Mouse (Mus musculus) urinary bladder, adult 18-20 months (tissue): ENCODE results near the gene Ifi27l2b.

Experiments
- DNase-seq, 2 experiments: peaks; one replicate each; pipeline ENCODE4 v3.0.0; 2022; ENCODE audit warnings: low spot score in 2 of 2, mixed read lengths in 2 of 2

The Ifi27l2b gene

DNA sequence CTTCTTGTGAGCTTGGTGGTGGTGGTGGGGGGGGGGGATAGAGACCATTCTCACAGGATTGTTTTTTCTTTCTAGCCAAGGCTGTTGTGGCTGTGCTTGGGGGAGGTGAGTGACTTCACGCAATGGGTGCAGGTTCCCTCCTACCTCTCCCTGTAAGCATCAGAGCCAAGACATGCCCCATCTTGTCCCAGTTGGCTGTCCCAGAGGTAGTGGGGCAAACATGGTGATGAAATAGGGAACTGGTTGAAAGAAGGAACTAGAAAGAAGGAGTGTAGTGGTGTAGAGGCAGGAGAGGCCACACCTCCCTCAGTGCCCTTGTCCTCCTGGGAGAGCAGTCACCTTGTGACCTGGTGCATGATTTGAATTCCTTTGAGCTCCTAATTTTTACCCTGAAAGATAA is 19.4 kb downstream of the Ifi27l2b start:
- no peak for DNase-seq

DNA sequence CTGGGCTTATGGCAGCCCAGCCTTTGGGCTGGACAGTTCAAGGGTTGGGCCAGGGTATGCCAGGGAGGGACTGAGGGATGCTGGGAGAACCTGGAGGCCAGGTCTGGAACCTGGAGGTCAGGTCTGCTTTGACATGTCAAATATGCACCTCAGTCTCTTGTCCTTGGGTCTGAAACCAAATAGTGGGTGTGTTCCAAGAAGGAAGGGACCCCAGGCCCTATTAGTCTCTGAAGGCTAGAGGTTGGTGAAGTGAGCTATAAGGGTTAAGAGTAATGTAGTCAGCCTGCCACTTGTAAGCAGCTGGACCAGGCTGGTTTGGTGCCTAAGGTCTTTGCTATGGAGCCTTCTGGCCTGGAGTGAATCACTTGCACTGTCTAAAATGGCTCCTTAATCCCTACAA is 22.2 kb downstream of the Ifi27l2b start:
- DNase-seq, result no peak

DNA sequence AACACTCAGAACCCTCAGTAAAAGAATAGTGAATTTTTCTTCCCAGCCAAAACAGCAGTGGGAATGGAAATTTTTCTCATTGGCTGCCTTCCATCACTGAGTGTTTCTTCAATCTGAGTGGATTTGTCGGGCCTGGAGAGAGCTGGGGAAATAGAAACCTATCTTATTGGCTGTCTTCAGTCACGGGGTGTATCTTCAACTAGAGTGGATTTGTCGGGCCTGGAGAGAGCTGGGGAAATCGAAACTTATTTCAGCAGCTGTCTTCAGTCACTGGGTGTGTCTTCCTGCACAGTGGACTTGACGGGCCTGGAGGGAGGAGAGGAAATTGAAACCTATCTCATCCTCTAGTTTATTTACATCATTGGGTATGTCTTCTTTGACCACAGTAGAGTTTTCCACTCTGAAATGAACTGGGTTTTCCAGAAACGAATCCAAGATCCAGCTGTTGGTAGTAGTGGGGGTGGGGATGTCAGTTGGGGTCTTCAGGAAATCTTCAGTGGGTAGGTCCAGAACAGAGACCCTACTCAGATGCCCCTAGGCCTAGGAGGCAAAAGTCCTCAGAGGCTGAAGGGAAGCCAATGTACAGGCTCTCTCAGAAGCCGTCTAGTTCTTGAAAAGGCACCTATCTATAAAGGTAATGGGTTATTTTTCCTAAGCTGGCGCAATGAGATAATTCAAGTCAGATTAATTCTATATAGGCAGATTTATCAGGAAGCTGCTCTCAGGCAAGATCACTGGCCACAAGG is 22.9 kb downstream of the Ifi27l2b start, which contains the start of gene Ifi27:
Gene Ifi27 (plus strand): TSS at position 226 of the 746 bp plus-strand sequence.
- peak in 1 of 2 experiments; percentile 77 for DNase-seq

DNA sequence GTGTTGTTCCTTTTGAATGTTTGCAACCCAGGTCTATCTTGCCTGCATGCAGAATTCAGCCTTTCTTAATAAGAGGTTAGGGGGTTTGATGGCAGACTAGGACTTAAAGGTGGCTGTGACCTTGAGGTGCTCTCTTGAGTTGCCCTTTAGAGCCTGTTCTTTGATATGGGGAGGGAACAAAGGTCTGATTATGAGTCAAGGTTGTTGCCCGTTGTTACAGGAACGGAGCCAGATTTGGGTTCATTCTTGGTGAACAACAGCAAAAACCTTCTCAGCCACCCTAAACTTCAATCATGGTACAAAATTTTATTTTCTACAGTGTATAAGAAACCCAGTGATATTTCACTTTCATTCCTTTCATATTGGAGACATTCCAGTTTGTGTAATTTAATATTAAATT is 23.6 kb downstream of the Ifi27l2b start:
- DNase-seq, result no peak

DNA sequence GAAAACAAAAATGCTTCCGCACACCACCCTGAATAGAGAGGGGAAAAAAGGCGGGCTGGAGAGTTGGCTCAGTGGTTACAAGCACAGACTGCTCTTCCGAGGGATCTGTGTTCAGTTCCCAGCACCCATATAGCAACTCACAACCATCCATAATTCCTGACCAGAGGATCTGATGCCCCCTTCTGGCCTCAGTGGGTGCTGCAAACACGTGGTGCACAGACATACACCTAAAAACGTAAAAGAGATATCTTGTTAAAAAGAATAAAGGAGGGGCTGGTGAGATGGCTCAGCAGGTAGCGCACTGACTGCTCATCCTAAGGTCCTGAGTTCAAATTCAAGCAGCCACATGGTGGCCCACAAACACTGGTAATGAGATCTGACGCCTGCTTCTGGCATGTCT is 30.3 kb downstream of the Ifi27l2b start:
- DNase-seq, result no peak

DNA sequence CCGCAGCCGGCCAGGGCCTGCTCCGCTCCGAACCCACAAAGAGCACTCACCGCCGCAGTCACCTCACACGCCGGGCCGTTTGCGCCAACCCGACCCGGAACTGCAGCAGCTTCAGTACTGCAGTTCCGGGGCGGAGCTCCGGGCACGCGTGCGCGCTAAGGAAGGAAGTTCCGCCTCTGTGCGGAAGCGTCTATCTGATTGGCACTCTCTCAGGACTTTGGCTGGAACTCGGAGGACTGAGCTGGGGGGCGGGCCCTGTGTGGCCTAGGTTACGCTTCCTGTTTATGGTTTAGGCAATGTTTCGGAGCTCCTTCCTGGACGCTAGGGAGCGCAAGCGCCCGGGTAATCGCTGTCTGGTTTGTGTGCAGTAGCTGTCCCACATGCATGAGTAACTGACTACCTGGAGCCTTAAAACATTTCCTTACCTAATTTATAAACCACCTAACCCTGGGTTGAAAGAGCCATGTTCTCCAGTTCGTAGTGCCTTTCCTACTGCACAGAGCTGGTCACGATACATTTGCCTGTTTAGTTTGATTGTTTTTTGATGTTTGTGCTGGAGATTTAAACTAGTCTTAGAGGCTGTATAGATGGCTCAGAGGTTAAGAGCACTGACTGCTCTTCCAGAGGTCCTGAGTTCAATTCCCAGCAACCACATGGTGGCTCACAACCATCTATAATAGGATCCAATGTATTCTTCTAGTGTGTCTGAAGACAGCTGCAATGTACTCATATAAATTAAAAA is 31.1 kb downstream of the Ifi27l2b start, which contains the start of gene Ddx24:
Gene Ddx24 (minus strand): TSS at position 102 of the 742 bp plus-strand sequence.
- DNase-seq, result peak; percentile 89 to 97

DNA sequence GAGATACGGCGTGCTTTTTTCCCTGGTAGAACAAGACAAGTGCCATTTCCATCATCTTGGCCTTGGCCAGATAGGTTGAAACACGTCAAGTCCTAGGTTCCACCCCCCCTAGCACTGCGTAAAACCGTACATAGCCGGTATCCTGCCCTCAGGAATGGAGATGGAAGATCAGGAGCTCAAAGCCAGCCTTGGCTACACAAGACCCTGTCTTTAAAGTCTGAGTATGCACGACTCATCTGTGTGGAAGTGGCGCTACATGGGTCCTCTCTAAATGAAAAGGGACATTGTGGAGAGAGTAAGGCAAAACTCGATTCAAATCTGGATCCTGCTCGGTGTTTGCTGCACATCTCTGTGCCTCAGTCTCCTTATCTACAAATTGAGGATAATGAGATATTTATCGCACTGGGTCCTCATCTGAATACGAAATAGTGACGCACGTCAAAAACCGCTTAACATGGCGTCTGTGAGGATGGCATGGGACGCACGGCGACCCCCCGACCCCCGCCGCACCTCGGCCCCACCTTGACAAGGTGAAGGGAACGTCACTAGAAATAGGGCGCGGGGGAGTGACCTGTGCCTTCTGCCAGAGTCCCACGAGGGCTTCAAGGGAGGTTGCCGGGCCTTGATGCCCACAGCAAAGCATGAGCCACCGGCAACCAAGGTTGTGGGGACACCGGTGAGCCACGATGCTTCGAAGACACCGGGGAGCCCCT is 31.9 kb downstream of the Ifi27l2b start:
- no peak for DNase-seq

DNA sequence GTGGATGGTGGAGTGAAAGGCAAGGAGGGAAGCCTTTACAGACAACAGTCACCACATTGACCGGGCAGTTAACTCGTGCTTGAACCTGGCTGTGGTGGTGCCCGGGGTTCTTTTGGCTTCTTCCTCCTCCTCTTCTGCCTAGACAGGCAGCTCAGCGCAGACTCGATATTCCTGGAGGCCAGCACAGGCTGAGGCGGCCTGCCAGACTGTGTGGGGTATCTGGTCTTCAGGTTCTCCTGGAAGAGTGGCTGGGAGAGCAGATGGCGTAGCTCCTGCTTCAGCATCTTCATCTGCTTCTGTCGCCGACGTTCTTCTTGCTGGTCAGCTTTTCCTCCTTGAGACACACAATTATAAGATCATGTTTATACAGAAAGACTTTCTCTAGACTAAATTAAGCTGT is 48.9 kb downstream of the Ifi27l2b start:
- no peak for DNase-seq

DNA sequence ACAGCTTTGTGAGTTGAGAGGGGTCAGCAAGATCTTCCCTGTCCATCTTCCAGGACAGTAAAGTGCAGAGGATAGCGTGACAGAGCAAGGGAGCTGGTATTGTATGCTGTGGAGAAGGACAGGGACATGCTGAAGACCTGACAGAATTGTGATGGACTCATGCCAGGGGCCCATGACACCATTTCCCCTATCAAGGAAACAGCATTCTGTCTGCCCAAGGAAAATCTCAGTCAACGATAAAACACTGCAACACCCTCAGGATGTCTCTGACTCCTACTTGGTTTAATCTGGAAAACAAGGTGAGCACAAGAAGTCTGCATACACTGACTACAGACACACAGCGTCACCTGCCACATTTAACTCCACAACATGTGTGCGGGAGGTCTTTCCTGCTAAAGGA is 49.3 kb downstream of the Ifi27l2b start, which contains the start of gene 9330161L09Rik:
Gene 9330161L09Rik (minus strand): TSS at position 101 of the 400 bp plus-strand sequence.
- DNase-seq, result no peak

DNA sequence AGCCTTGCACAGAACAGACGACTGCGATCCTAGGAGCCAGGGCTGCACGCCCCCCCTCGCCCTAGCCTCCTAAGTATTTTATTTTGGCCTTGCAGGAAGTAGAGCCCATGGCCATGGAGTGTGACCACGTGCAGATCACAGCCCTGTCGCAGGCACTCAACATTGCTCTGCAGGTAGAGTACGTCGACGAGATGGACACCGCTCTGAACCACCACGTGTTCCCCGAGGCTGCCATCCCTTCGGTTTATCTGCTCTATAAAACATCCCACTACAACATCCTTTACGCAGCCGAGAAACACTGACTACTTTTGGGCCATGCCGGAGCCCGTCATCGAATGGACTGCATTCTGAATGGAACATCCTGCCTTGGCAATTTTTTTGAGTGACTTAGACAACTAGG is 52.9 kb downstream of the Ifi27l2b start:
- DNase-seq, result no peak
